Mouse (Mus musculus): ENCODE data around the gene Cxcl14. TPM values are rescaled to one million over a fixed set of nuclear protein-coding genes. Genes with fewer than 3 reads are reported as not detected.

Gene Cxcl14
- polyA plus RNA-seq, 1 experiment, result not detected

DNA sequence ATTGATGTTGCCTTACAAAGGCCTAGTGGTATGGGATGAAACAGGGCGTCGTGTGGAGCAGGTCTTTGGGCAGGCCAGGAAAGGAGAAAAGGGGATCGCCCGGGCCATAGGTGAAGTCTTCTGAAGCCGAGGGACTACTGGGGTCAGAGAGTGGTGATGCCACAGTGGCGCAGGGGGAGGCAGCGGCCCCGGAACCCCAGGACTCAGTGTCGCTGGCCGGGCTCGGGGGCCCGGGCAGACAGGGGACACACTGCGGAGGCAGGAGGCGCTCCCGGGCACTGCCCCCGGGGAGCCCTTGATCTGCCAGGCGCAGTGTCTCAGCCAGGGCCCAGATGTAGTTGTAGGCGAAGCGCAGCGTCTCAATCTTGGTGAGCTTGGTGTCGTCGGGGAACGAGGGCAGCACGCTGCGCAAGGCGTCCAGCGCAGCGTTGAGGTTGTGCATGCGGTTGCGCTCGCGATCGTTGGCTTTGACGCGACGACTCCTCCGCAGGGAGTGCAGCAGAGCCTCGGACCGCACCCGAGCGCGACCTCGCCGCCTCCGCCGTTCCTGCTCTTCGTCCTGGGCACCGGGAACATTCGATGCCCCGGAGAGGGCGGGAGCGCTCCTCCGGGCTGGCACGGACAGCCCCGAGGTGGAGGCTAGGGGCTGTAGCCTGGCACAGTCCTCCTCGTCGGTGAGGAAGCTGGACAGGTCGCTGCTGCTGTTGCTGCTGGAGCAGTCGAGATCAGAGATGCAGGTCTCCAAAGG lies 45.0 kb downstream of the Cxcl14 start:
- 2% methylated on average over 59 of the region's 59 CpGs for WGBS

DNA sequence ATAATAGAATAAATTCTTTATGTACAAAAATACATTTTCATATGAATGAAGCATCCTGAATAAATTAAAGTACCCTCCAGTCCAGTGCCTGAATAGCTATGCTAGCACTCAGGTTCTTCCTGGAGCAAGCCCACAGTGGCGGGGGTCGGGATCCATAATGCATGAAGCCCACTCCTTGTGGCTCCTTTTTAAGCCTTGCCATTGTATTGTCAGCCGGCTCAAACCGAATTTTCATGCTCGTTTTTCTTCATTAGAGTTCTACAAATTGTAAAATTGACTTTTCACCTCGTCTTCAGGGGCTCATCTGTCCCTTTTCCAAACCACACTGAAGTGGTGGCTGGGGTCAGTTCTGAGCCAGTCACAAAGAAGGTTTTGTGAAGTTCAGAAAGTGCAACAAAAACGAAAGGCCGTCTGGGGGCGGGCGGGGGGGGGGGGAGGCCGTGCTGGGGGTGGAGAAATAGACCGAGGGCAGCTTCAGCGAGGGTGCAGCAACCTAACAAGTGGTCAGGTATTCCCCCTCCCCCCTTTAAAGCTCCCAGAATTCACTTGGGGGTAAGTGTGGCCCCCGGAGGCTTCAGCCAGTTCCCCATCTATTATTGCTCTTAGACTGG lies 45.7 kb downstream of the Cxcl14 start:
- H3K27ac ChIP-seq (ENCODE audit: insufficient read depth, low read depth, low read length), result no peak overlapping the region
- TF ChIP-seq CTCF (IDR thresholded peaks at IDR 0.05; ENCODE audit: insufficient read depth, low read depth, low read length), result no peak
- no peak for TF ChIP-seq POLR2A (IDR thresholded peaks at IDR 0.05; ENCODE audit: insufficient read depth, low read depth, low read length)
- H3K4me3 ChIP-seq (ENCODE audit: insufficient read depth, low read depth, low read length), result no peak overlapping the region
- WGBS, result 7% methylated on average over 14 of the region's 14 CpGs
- peaks cover 10% of the 10 kb centered on the region for H3K4me1 ChIP-seq (ENCODE audit: control insufficient read depth, insufficient read depth, low read length)

More for the DNA sequence above, 45.0 kb downstream of the Cxcl14 start:
- no peak overlapping the region for H3K27ac ChIP-seq (ENCODE audit: insufficient read depth, low read depth, low read length)
- TF ChIP-seq POLR2A (IDR thresholded peaks at IDR 0.05; ENCODE audit: insufficient read depth, low read depth, low read length), result no peak
- H3K4me1 ChIP-seq (ENCODE audit: control insufficient read depth, insufficient read depth, low read length), result peaks cover 10% of the 10 kb centered on the region
- no peak overlapping the region for H3K4me3 ChIP-seq (ENCODE audit: insufficient read depth, low read depth, low read length)

DNA sequence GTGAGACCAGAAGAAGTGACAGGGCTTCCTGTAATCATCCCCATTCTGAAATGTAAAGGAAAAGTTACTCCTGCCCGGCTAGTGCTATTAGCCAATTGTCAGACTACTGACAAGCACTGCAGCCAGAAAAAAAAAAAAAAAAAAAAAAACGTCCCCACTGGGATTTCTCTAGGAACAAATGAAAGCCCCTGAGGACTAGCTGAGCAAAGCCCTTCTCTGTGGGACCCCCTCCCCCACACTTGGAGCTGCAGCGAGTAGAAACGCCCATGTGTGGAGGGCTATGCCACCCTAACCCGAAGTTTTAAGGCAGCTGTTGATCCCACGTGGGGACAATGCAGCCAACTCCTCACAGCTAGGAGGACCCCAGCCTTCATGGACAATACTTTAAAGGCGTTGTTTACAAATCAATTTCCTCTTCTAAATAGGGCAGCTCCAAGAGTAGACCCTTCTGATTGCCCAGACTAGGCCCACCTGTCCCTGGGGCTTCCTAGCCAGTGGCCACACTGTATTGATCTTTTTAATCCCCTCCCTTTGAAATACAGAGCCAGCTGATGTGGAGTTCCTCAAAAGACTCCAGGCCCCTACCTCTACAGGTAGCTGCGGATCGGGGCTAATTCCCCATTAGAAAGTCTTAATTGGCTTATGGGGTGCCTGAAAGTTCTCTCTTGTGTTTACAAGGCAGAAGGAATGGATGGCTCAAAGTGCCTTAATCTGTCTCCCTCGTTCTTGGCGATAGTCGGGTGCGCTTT lies 46.6 kb downstream of the Cxcl14 start:
- Histone ChIP-seq H3K27ac (ENCODE audit: insufficient read depth, low read depth, low read length) (no peak overlapping the region), H3K4me3 (ENCODE audit: insufficient read depth, low read depth, low read length) (no peak overlapping the region), H3K4me1 (ENCODE audit: control insufficient read depth, insufficient read depth, low read length) (peaks cover 10% of the 10 kb centered on the region)
- 9% methylated on average over 13 of the region's 13 CpGs for WGBS
- TF ChIP-seq POLR2A (IDR thresholded peaks at IDR 0.05; ENCODE audit: insufficient read depth, low read depth, low read length) (no peak), CTCF (IDR thresholded peaks at IDR 0.05; ENCODE audit: insufficient read depth, low read depth, low read length) (no peak)

DNA sequence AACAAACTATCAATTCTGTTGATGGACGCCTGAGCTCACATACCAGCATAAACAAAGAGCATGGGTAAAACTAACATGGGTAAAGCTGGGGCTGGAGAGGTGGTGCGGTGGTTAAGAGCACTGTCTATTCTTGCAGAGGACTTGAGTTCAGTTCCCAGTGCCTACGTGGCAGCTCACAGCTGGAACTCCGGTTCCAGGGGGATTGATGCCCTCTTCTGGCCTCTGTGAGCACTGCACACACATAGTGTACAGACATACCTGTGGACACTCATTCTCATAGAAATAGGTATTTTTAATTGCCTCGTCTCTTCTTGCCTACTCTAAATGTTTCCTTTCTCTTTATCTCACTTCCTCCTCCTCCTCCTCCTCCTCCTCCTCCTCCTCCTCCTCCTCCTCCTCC lies 53.2 kb downstream of the Cxcl14 start:
- 87% methylated on average over 5 of the region's 5 CpGs for WGBS
- Histone ChIP-seq H3K4me1 (ENCODE audit: control insufficient read depth, insufficient read depth, low read length) (no peaks in the 10 kb centered on the region), H3K27ac (ENCODE audit: insufficient read depth, low read depth, low read length) (no peak overlapping the region), H3K4me3 (ENCODE audit: insufficient read depth, low read depth, low read length) (no peak overlapping the region)
- TF ChIP-seq CTCF (IDR thresholded peaks at IDR 0.05; ENCODE audit: insufficient read depth, low read depth, low read length), result no peak
- no peak for TF ChIP-seq POLR2A (IDR thresholded peaks at IDR 0.05; ENCODE audit: insufficient read depth, low read depth, low read length)

DNA sequence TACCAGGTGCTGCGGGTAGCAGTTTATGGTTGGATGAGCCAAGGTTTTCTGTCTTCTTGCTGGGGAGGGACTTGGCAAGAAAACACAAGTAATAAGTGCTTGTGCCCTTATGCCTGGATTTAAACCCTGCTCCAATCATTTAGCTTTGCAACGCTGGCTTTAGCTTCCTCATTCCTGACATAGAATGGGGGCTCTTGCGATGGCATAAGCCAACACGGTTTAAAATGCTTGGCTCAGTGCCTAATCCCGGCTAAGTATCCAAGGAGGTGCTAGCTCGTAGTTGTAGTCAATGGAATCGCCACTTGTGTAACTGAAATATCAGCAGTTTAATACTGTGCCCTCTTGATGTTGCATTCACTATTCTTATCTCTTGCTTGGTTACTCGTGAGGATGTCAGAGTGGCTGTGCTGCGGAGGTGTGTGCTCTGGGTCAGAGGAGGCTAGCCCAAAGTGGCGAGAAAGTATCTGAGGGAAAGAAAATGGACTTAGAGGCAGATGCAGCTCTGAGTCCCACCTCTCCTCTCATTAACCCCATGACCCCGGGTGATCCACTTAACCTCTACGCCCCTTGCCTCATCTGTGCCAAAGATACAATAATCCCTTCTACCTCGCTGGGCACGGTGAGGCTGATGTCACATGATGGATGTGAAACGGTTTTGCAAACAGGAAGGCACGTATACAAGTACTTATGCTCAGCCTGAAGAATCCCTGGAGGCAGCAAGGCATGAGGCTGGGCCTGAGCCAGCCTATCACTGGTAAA lies 56.2 kb downstream of the Cxcl14 start:
- Histone ChIP-seq H3K27ac (ENCODE audit: insufficient read depth, low read depth, low read length) (no peak overlapping the region), H3K4me1 (ENCODE audit: control insufficient read depth, insufficient read depth, low read length) (no peaks in the 10 kb centered on the region), H3K4me3 (ENCODE audit: insufficient read depth, low read depth, low read length) (no peak overlapping the region)
- TF ChIP-seq CTCF (IDR thresholded peaks at IDR 0.05; ENCODE audit: insufficient read depth, low read depth, low read length), result no peak
- TF ChIP-seq POLR2A (IDR thresholded peaks at IDR 0.05; ENCODE audit: insufficient read depth, low read depth, low read length), result no peak
- WGBS, result 59% methylated on average over 16 of the region's 16 CpGs

Other genes with a start within 250 kb of the Cxcl14 start
- 408 TPM in 1 of 2 replicates, not detected in the other for gene H2afy, start 160.2 kb downstream of the Cxcl14 start, polyA plus RNA-seq (2012; ENCODE audit: insufficient read depth, insufficient read length, low replicate concordance, missing spikeins)
- not detected in 2 replicates for gene Tifab, start 117.7 kb downstream of the Cxcl14 start, polyA plus RNA-seq (2012; ENCODE audit: insufficient read depth, insufficient read length, low replicate concordance, missing spikeins)
- not detected in 2 replicates for gene Neurog1, start 44.4 kb downstream of the Cxcl14 start, polyA plus RNA-seq (2012; ENCODE audit: insufficient read depth, insufficient read length, low replicate concordance, missing spikeins)
- gene Gm3045, start 130.0 kb upstream of the Cxcl14 start, polyA plus RNA-seq (2012; ENCODE audit: insufficient read depth, insufficient read length, low replicate concordance, missing spikeins), result not detected in 2 replicates
- not detected in 2 replicates for gene Slc25a48, start 141.8 kb upstream of the Cxcl14 start, polyA plus RNA-seq (2012; ENCODE audit: insufficient read depth, insufficient read length, low replicate concordance, missing spikeins)
- not detected in 2 replicates for gene Il9, start 185.7 kb upstream of the Cxcl14 start, polyA plus RNA-seq (2012; ENCODE audit: insufficient read depth, insufficient read length, low replicate concordance, missing spikeins)
- gene Fbxl21, start 225.9 kb upstream of the Cxcl14 start, polyA plus RNA-seq (2012; ENCODE audit: insufficient read depth, insufficient read length, low replicate concordance, missing spikeins), result not detected in 2 replicates

All from olfactory bulb, adult 2 months (tissue).